Mouse (Mus musculus): ENCODE results near the gene Acp5.
A peak's percentile ranks its signal among the peaks of the same experiment; 100 is the strongest.

DNA sequence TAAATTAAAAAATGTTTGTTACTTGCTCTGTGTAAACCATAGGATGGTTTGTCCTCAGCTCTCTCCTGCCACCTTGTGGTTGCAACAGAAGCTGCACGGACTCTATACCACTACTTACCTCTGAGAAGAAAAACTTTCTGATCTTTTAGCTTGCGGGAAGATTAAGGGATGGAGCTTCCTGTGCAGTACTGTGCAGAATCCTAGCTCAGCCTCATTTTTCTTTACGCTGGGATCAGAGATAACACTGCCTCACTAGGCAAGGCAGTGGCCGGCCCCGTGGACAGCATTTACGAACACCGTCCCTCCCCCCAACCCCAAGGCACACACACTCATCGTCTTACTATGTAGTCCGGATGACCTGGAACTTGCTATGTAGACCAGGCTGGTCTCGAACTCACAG, 20.1 kb upstream of the Acp5 start:
- TF ChIP-seq CTCF (IDR thresholded peaks at IDR 0.05; ENCODE audit: control insufficient read depth, insufficient read depth, insufficient replicate concordance, low read depth, low read length) (peak; percentile 27; the same call in 1 of the 2 replicates), POLR2A (IDR thresholded peaks at IDR 0.05; ENCODE audit: control insufficient read depth, low read depth, low read length) (no peak)

All from testis, adult 2 months (tissue).